Mouse (Mus musculus) forebrain, embryonic 12.5 days (tissue): ENCODE measurements at regions not wholly inside any gene's neighbourhood (a gene's known extent, or its start where the extent isn't known, plus 50 kb on each side); places are given as distances from the start of the nearest gene placed in this dataset.
"Not testable (repeated sequence)": the region's sequence is repeated elsewhere in the genome, so short reads cannot be mapped to it uniquely, and the experiment has no call there.

Experiments
- ATAC-seq: fragments of 200-750 bp; cut with Nextera tagmentation; 2 replicates; pipeline ENCODE4 v1.8.0; 2017; ENCODE audit warnings: moderate TSS enrichment; ENCODE audit not compliant: low FRiP score
- H3K27ac ChIP-seq: fragments of 300-500 bp; sonication (generic); 2 replicates; pipeline ENCODE4 v1.5.1; 2016; ENCODE audit warnings: mild to moderate bottlenecking
- H3K27me3 ChIP-seq: fragments of 300-500 bp; sonication (generic); 2 replicates; pipeline ENCODE4 v1.6.1; 2016; ENCODE audit warnings: mild to moderate bottlenecking
- H3K36me3 ChIP-seq: fragments of 300-500 bp; sonication (generic); replicated peaks from 2 replicates; pipeline ENCODE4 v1.6.1; 2016; ENCODE audit warnings: mild to moderate bottlenecking
- H3K4me1 ChIP-seq: fragments of 300-500 bp; sonication (generic); 2 replicates; pipeline ENCODE4 v1.6.1; 2016
- H3K4me2 ChIP-seq: fragments of 300-500 bp; sonication (generic); 2 replicates; pipeline ENCODE4 v1.6.1; 2016; ENCODE audit warnings: mild to moderate bottlenecking, moderate library complexity
- H3K4me3 ChIP-seq: fragments of 300-500 bp; sonication (generic); replicated peaks from 2 replicates; pipeline ENCODE4 v1.5.1; 2016; ENCODE audit warnings: mild to moderate bottlenecking
- H3K9ac ChIP-seq: fragments of 300-500 bp; sonication (generic); 2 replicates; pipeline ENCODE4 v1.6.1; 2016; ENCODE audit warnings: mild to moderate bottlenecking
- H3K9me3 ChIP-seq: fragments of 300-500 bp; sonication (generic); 2 replicates; pipeline ENCODE4 v1.6.1; 2016
- WGBS: fragments of 180-500 bp; shearing (Covaris S2); methylation state at CpG from one replicate; pipeline ENCODE4 v1.1.7; 2016; 5-methylcytosine and 5-hydroxymethylcytosine counted together

- H3K4me2 ChIP-seq, H3K9ac ChIP-seq, H3K9me3 ChIP-seq, H3K4me3 ChIP-seq, H3K4me1 ChIP-seq, H3K36me3 ChIP-seq, H3K27ac ChIP-seq, H3K27me3 ChIP-seq, ATAC-seq: not testable (repeated sequence)
- 93% methylated on average over 10 of the region's 10 CpGs for WGBS
These were observed 138.4 kb upstream of the Samt2 start for GRCm38 (mm10) chrX:154717526-154717925.

DNA sequence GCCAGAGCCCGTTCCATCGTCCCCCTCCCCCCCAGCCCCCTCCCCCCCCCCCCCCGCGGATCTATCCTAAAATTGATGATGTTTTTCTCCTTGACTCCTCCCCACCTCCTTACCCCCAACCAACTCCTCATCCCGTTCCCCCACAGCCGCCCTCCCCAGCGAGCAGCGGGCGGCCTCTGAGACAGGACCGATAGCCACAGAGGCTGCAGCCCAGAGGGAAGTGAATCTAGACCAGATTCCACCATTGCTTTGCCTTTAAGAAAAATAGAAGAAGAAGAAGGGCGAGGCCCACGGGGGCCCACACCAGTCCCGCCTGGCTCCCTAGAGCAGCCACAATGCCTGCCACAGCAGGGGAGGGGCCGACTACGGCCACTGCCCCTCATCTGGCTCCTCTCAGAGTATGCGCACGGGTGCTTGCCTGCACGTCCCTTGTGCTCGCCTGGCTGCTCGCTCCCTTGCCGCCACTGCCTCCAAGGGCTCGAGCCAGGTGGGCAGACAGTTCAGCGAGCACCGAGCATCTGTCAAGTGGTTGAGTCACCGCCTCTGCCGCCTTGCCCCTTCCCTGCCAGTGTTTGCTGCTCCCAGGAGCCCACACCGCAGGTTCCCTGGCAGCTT, 134.6 kb upstream of the Samt2 start:
- no peaks in the 10 kb centered on the region for H3K27me3 ChIP-seq
- H3K9me3 ChIP-seq: 0 out of 2 replicates have a peak, but pooled peaks cover 4% of the 10 kb centered on the region
- no peak; the same call in 1 of the 2 replicates for ATAC-seq
- H3K9ac ChIP-seq: no peak overlapping the region
- no peaks in the 10 kb centered on the region for H3K36me3 ChIP-seq
- 45% methylated on average over 24 of the region's 27 CpGs for WGBS
- H3K4me1 ChIP-seq: no peaks in the 10 kb centered on the region
- H3K27ac ChIP-seq: no peak overlapping the region
- H3K4me2 ChIP-seq: peak overlapping the region; percentile 45
- peak overlapping the region; percentile 25 for H3K4me3 ChIP-seq

- 92% methylated on average over 8 of the region's 8 CpGs for WGBS
- H3K27ac ChIP-seq, H3K36me3 ChIP-seq, H3K4me3 ChIP-seq, H3K9ac ChIP-seq, H3K4me1 ChIP-seq, H3K27me3 ChIP-seq, ATAC-seq, H3K4me2 ChIP-seq, H3K9me3 ChIP-seq: not testable (repeated sequence)
These were observed 133.4 kb upstream of the Samt2 start for GRCm38 (mm10) chrX:154712576-154712975.

GRCm38 (mm10) chrX:154670529-154670928, 91.4 kb upstream of the Samt2 start:
- WGBS: 100% methylated on average over 1 of the region's 2 CpGs
- H3K27ac ChIP-seq, H3K27me3 ChIP-seq, H3K4me3 ChIP-seq, ATAC-seq, H3K9ac ChIP-seq, H3K4me2 ChIP-seq, H3K9me3 ChIP-seq, H3K4me1 ChIP-seq, H3K36me3 ChIP-seq: not testable (repeated sequence)
